Mouse (Mus musculus) ZHBTc4 (cell line): ENCODE data around the gene Slc6a8.
A peak's percentile ranks its signal among the peaks of the same experiment; 100 is the strongest.

Experiments used
- DNase-seq: peaks from one replicate; pipeline ENCODE4 v3.0.0-alpha.2; 2011; ENCODE audit warnings: low read depth, low spot score

Gene Slc6a8

GRCm38 (mm10) chrX:73672879-73673618 is at the start of gene Slc6a8:
Gene Slc6a8, plus strand, starts transcription at chrX:73673150.
- DNase-seq: peak; percentile 80

- no peak for DNase-seq
Measured at GRCm38 (mm10) chrX:73626981-73627380, 46.0 kb upstream of the Slc6a8 start.

GRCm38 (mm10) chrX:73635425-73635824 is 37.5 kb upstream of the Slc6a8 start:
- DNase-seq: peak; percentile 33

GRCm38 (mm10) chrX:73637415-73637814 is 35.5 kb upstream of the Slc6a8 start:
- peak; percentile 38 for DNase-seq

- DNase-seq: peak; percentile 94
Measured at GRCm38 (mm10) chrX:73639255-73639675, 33.7 kb upstream of the Slc6a8 start, which contains the start of gene Dusp9. Gene Dusp9, plus strand, starts transcription at chrX:73639419.

GRCm38 (mm10) chrX:73639901-73640469 is 33.0 kb upstream of the Slc6a8 start:
- peak; percentile 48 for DNase-seq

- peak; percentile 31 for DNase-seq
Measured at GRCm38 (mm10) chrX:73645121-73645520, 27.8 kb upstream of the Slc6a8 start.

GRCm38 (mm10) chrX:73650869-73651268 is 22.1 kb upstream of the Slc6a8 start:
- no peak for DNase-seq

- DNase-seq: no peak
Measured at GRCm38 (mm10) chrX:73653392-73653791, 19.6 kb upstream of the Slc6a8 start.

GRCm38 (mm10) chrX:73654177-73654576 is 18.8 kb upstream of the Slc6a8 start:
- DNase-seq: peak; percentile 74

GRCm38 (mm10) chrX:73655529-73655928 is 17.4 kb upstream of the Slc6a8 start:
- peak; percentile 48 for DNase-seq

GRCm38 (mm10) chrX:73658391-73658790 is 14.6 kb upstream of the Slc6a8 start:
- DNase-seq: no peak

- DNase-seq: no peak
Measured at GRCm38 (mm10) chrX:73658936-73659574, 13.9 kb upstream of the Slc6a8 start.

GRCm38 (mm10) chrX:73659575-73660283 is 13.2 kb upstream of the Slc6a8 start, which contains the start of gene Pnck:
Gene Pnck, minus strand, starts transcription at chrX:73660117.
- DNase-seq: peak; percentile 24

GRCm38 (mm10) chrX:73660284-73660665 is 12.7 kb upstream of the Slc6a8 start:
- DNase-seq: no peak

GRCm38 (mm10) chrX:73663143-73663542 is 9.8 kb upstream of the Slc6a8 start:
- no peak for DNase-seq

- DNase-seq: peak; percentile 92
Measured at GRCm38 (mm10) chrX:73672031-73672431, 919 bp upstream of the Slc6a8 start.

- DNase-seq: no peak
Measured at GRCm38 (mm10) chrX:73673619-73673967, 643 bp downstream of the Slc6a8 start.

GRCm38 (mm10) chrX:73673968-73674661 is 1.2 kb downstream of the Slc6a8 start:
- no peak for DNase-seq

- no peak for DNase-seq
Measured at GRCm38 (mm10) chrX:73675231-73675630, 2.3 kb downstream of the Slc6a8 start.

- no peak for DNase-seq
Measured at GRCm38 (mm10) chrX:73676668-73677067, 3.7 kb downstream of the Slc6a8 start.
